In genomic region chr14:121422664-121423340, GRCm38 (mm10) we compare ENCODE assay signal across 9 mouse cellular contexts. TPM values are rescaled to one million over a fixed set of nuclear protein-coding genes. Genes with fewer than 3 reads are reported as not detected.
DNase-seq lines count a peak whose midpoint lies in the region; ATAC-seq and TF ChIP-seq lines count a peak whose summit lies in the region.
"Had no signal": no experiment of that assay in that cellular context is flagged by ENCODE, and none has a peak within 500 bp of the region (broad histone marks: within the 10 kb centered on the region; RNA-seq: fewer than 3 reads in every experiment).

No protein-coding gene starts in this region.

- peak; percentile 96 for ATAC-seq in liver, embryonic 14.5 days (ENCODE audit: insufficient read depth)
- no peak for ATAC-seq in midbrain, embryonic 13.5 days

- H3K4me2 ChIP-seq in liver, embryonic 14.5 days (ENCODE audit: low read depth) = peak overlapping the region; percentile 74
- no peak overlapping the region for H3K4me2 ChIP-seq in midbrain, embryonic 13.5 days (replicated peaks)
- H3K4me2 ChIP-seq: hindbrain, embryonic 15.5 days had no signal

- H3K4me3 ChIP-seq in liver, embryonic 14.5 days (ENCODE audit: insufficient read depth in 1 of 2, low read depth in 2 of 2, low read length in 2 of 2) = peak overlapping the region in 1 of 2 experiments; percentile 30; a peak in 3 of 4 replicates
- H3K4me3 ChIP-seq in midbrain, embryonic 13.5 days (replicated peaks) = no peak overlapping the region
- H3K4me3 ChIP-seq: hindbrain, embryonic 15.5 days had no signal

- peaks cover 22 to 25% of the 10 kb centered on the region in 2 experiments for H3K4me1 ChIP-seq in liver, embryonic 14.5 days (replicated peaks; ENCODE audit: control insufficient read depth in 2 of 2, insufficient read depth in 2 of 2, low read length in 1 of 2)
- H3K4me1 ChIP-seq in midbrain, embryonic 13.5 days (replicated peaks) = no peaks in the 10 kb centered on the region
- H3K4me1 ChIP-seq: hindbrain, embryonic 15.5 days had no signal

- H3K9ac ChIP-seq in liver, embryonic 14.5 days (replicated peaks) = peak overlapping the region; percentile 52
- H3K9ac ChIP-seq in midbrain, embryonic 13.5 days (replicated peaks) = no peak overlapping the region
- H3K9ac ChIP-seq: hindbrain, embryonic 15.5 days had no signal

- H3K36me3 ChIP-seq in liver, embryonic 14.5 days (replicated peaks; ENCODE audit: control insufficient read depth, insufficient read depth, low read depth) = no peaks in the 10 kb centered on the region
- H3K36me3 ChIP-seq in splenic B cell, adult 2 months (ENCODE audit: control insufficient read depth, insufficient read depth, low read length, poor library complexity, severe bottlenecking) = no peaks in the 10 kb centered on the region
- H3K36me3 ChIP-seq in midbrain, embryonic 13.5 days = no peaks in the 10 kb centered on the region
- H3K36me3 ChIP-seq: hindbrain, embryonic 15.5 days had no signal

- no peaks in the 10 kb centered on the region for H3K9me3 ChIP-seq in liver, embryonic 14.5 days (ENCODE audit: control insufficient read depth, low read length)
- no peaks in the 10 kb centered on the region for H3K9me3 ChIP-seq in midbrain, embryonic 13.5 days
- H3K9me3 ChIP-seq: hindbrain, embryonic 15.5 days had no signal

- H3K27me3 ChIP-seq in liver, embryonic 14.5 days (ENCODE audit: control insufficient read depth, insufficient read depth, low read length) = no peaks in the 10 kb centered on the region
- H3K27me3 ChIP-seq in splenic B cell, adult 2 months (ENCODE audit: control insufficient read depth, insufficient read depth, low read length, poor library complexity, severe bottlenecking) = no peaks in the 10 kb centered on the region
- no peaks in the 10 kb centered on the region for H3K27me3 ChIP-seq in midbrain, embryonic 13.5 days
- H3K27me3 ChIP-seq: hindbrain, embryonic 15.5 days had no signal

- no peak for TF ChIP-seq CTCF in liver, embryonic 14.5 days (IDR thresholded peaks at IDR 0.05; ENCODE audit: low read depth)

- 3% methylated on average over 4 of the region's 4 CpGs for WGBS in liver, embryonic 14.5 days (ENCODE audit: insufficient replicate concordance)
- WGBS in midbrain, embryonic 13.5 days = 81% methylated on average over 4 of the region's 4 CpGs

- H3K27ac ChIP-seq in liver, embryonic 14.5 days = peak overlapping the region; percentile 87
- H3K27ac ChIP-seq in midbrain, embryonic 13.5 days = no peak overlapping the region
- H3K27ac ChIP-seq: hindbrain, embryonic 15.5 days had no signal

- DNase-seq in kidney, adult 9 months = peak; percentile 26
- DNase-seq in kidney, adult 11 months = no peak
- DNase-seq in heart, adult 9 months (ENCODE audit: low spot score in 2 of 2) = peak; percentile 80 to 85
- DNase-seq in liver, embryonic 14.5 days (ENCODE audit: low read depth in 3 of 3, low spot score in 3 of 3) = peak; percentile 56 to 71 (median 57)
- DNase-seq in splenic B cell, adult 2 months (ENCODE audit: low read depth, low spot score) = peak; percentile 58
- no peak for DNase-seq in ovary, postnatal 10 days (ENCODE audit: low spot score)
- DNase-seq in cerebellum, postnatal 14 days = no peak

- TF ChIP-seq EP300 in liver, embryonic 14.5 days (IDR thresholded peaks at IDR 0.05; ENCODE audit: low read depth) = peak; percentile 73

RNA-seq across cellular contexts. Expression of gene Stk24, which starts 43.0 kb away (rescaled TPM):
- 16.2 and 22.5 TPM in 2 replicates for polyA plus RNA-seq in liver, embryonic 14.5 days (2012; rRNA removed)
- 31.0 and 36.7 TPM in 2 replicates for polyA plus RNA-seq in liver, embryonic 14.5 days (2014; fragmentation: Nextera tagmentation; extraction: Ambion mirVana)
- polyA plus RNA-seq in midbrain, embryonic 13.5 days (2015; fragmentation: Nextera tagmentation; extraction: Ambion mirVana) = 20.9 and 21.2 TPM in 2 replicates

Comparison
In these comparisons a context has a peak if more than half of its experiments do, and no peak if none do; other contexts are left out.
1. DNase-seq: peak in kidney, adult 9 months (single experiment), heart, adult 9 months (2 of 2), liver, embryonic 14.5 days (3 of 3) and splenic B cell, adult 2 months (single experiment); none in kidney, adult 11 months (single experiment), ovary, postnatal 10 days (single experiment) and cerebellum, postnatal 14 days (0 of 2).